ENCODE assay signal across 7 mouse cellular contexts in the genomic region with DNA sequence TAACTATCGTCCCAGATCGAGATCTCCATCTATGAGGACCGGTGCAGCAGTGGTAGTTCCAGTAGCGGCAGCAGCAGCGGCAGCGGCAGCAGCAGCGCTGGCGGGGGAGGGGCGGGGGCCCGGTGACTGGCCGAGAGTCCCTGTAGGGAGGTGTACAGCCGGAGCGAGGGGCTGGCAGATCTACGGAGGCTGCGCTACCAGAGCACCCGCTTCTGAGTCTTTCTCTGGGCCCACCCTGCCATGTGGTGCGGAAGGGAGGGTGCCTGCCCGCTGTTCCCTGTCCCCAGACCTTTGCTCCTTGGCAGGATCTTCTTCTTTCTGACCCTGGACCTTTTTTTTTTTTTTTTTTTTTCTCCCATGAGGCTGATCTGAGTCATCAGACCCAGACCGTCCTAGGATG. TPM values are rescaled to one million over a fixed set of nuclear protein-coding genes. Genes with fewer than 3 reads are reported as not detected.
DNase-seq lines count a peak whose midpoint lies in the region; ATAC-seq and TF ChIP-seq lines count a peak whose summit lies in the region.

No protein-coding gene starts in this region.

- 2% methylated on average over 18 of the region's 19 CpGs for WGBS in forebrain, embryonic 14.5 days
- WGBS in kidney, adult 2 months: 2% methylated on average over 19 of the region's 19 CpGs
- under 1% methylated on average over 17 of the region's 19 CpGs for WGBS in midbrain, embryonic 13.5 days

- H3K9me3 ChIP-seq in ES-Bruce4 (replicated peaks; ENCODE audit: control insufficient read depth, insufficient read depth, low read length, poor library complexity, severe bottlenecking): no peaks in the 10 kb centered on the region
- H3K9me3 ChIP-seq in forebrain, embryonic 14.5 days (replicated peaks; ENCODE audit: control insufficient read depth, low read length): no peaks in the 10 kb centered on the region
- H3K9me3 ChIP-seq in midbrain, embryonic 13.5 days: no peaks in the 10 kb centered on the region

- intact Hi-C loops in left cerebral cortex, postnatal 36 days (cut with DNase I): no loop called here

- TF ChIP-seq EP300 in ES-Bruce4 (IDR thresholded peaks at IDR 0.05; ENCODE audit: insufficient read depth, low read depth, low read length): no peak

- peak; percentile 62; the same call in 1 of the 2 replicates for ATAC-seq in forebrain, embryonic 14.5 days
- peak; percentile 57 for ATAC-seq in midbrain, embryonic 13.5 days

- TF ChIP-seq CTCF in ES-Bruce4 (IDR thresholded peaks at IDR 0.05; ENCODE audit: low read depth, low read length): no peak
- TF ChIP-seq CTCF in kidney, adult 2 months (conservative IDR thresholded peaks at IDR 0.05; ENCODE audit: insufficient read depth, insufficient read length, low read depth, low read length): no peak

- peak overlapping the region; percentile 41 for H3K4me2 ChIP-seq in forebrain, embryonic 14.5 days (ENCODE audit: low read length)
- H3K4me2 ChIP-seq in midbrain, embryonic 13.5 days (replicated peaks): peak overlapping the region; percentile 58

- H3K27ac ChIP-seq in ES-Bruce4 (ENCODE audit: insufficient read depth, low read length): no peak overlapping the region
- no peak overlapping the region for H3K27ac ChIP-seq in forebrain, embryonic 14.5 days (ENCODE audit: low read depth, low read length)
- H3K27ac ChIP-seq in kidney, adult 2 months (ENCODE audit: insufficient read depth, low read depth, low read length): no peak overlapping the region
- H3K27ac ChIP-seq in midbrain, embryonic 13.5 days: no peak overlapping the region

- DNase-seq in adrenal gland, adult 18-20 months (ENCODE audit: low spot score in 2 of 2): peak; percentile 44 to 62
- DNase-seq in forebrain, embryonic 14.5 days (ENCODE audit: low spot score): peak; percentile 47
- DNase-seq in kidney, adult 2 months: peak; percentile 74
- DNase-seq in left cerebral cortex, postnatal 36 days (ENCODE audit: low spot score in 2 of 2): no peak
- no peak for DNase-seq in spleen, adult 18-20 months

- no peak for TF ChIP-seq POLR2A in ES-Bruce4 (IDR thresholded peaks at IDR 0.05; ENCODE audit: insufficient read depth, low read length)
- no peak for TF ChIP-seq POLR2A in kidney, adult 2 months (IDR thresholded peaks at IDR 0.05; ENCODE audit: low read depth, low read length)

- H3K9ac ChIP-seq in ES-Bruce4 (ENCODE audit: low read depth, poor library complexity, severe bottlenecking): peak overlapping the region; percentile 20
- peak overlapping the region; percentile 40 for H3K9ac ChIP-seq in forebrain, embryonic 14.5 days (ENCODE audit: low read length)
- peak overlapping the region; percentile 54 for H3K9ac ChIP-seq in midbrain, embryonic 13.5 days (replicated peaks)

- H3K27me3 ChIP-seq in ES-Bruce4 (ENCODE audit: control insufficient read depth, insufficient read depth, low read length, poor library complexity, severe bottlenecking): no peaks in the 10 kb centered on the region
- no peaks in the 10 kb centered on the region for H3K27me3 ChIP-seq in forebrain, embryonic 14.5 days (replicated peaks; ENCODE audit: control insufficient read depth, insufficient read depth, low read length)
- no peaks in the 10 kb centered on the region for H3K27me3 ChIP-seq in kidney, adult 2 months (replicated peaks; ENCODE audit: control insufficient read depth, insufficient read depth, low read length)
- peaks cover 11% of the 10 kb centered on the region for H3K27me3 ChIP-seq in midbrain, embryonic 13.5 days

- H3K4me1 ChIP-seq in ES-Bruce4 (ENCODE audit: control insufficient read depth, insufficient read depth, low read length): peaks cover 3% of the 10 kb centered on the region
- H3K4me1 ChIP-seq in forebrain, embryonic 14.5 days (ENCODE audit: control insufficient read depth, insufficient read depth, low read length): no peaks in the 10 kb centered on the region
- no peaks in the 10 kb centered on the region for H3K4me1 ChIP-seq in kidney, adult 2 months (ENCODE audit: control insufficient read depth, insufficient read depth, low read length)
- peaks cover 9% of the 10 kb centered on the region for H3K4me1 ChIP-seq in midbrain, embryonic 13.5 days (replicated peaks)

- H3K4me3 ChIP-seq in ES-Bruce4 (ENCODE audit: low read depth, low read length): no peak overlapping the region
- H3K4me3 ChIP-seq in forebrain, embryonic 14.5 days (ENCODE audit: low read depth, low read length): no peak overlapping the region
- H3K4me3 ChIP-seq in kidney, adult 2 months (ENCODE audit: insufficient read depth, low read depth, low read length): no peak overlapping the region; the same call in 1 of the 2 replicates
- peak overlapping the region; percentile 25 for H3K4me3 ChIP-seq in midbrain, embryonic 13.5 days (replicated peaks)

- H3K36me3 ChIP-seq in ES-Bruce4 (ENCODE audit: control insufficient read depth, insufficient read depth, low read length, poor library complexity, severe bottlenecking): no peaks in the 10 kb centered on the region
- no peaks in the 10 kb centered on the region for H3K36me3 ChIP-seq in forebrain, embryonic 14.5 days (ENCODE audit: control insufficient read depth, insufficient read depth, low read length)
- H3K36me3 ChIP-seq in kidney, adult 2 months (ENCODE audit: control insufficient read depth, insufficient read depth, low read length): no peaks in the 10 kb centered on the region
- peaks cover 23% of the 10 kb centered on the region for H3K36me3 ChIP-seq in midbrain, embryonic 13.5 days

RNA-seq across cellular contexts. Expression of a gene that starts 21.0 kb away (rescaled TPM):
- polyA plus RNA-seq in ES-Bruce4 (2011; ENCODE audit: insufficient read depth, insufficient read length, low read depth, missing spikeins): not detected in 2 replicates
- 1 to 10 TPM in 1 of 2 experiments, under 1 TPM in 1; 0.93 to 2.5 TPM for total RNA-seq in adrenal gland, adult 18-20 months (2021)
- polyA plus RNA-seq in forebrain, embryonic 14.5 days (2014; fragmentation: Nextera tagmentation; extraction: Ambion mirVana): 13.8 and 18.6 TPM in 2 replicates
- 0.14 and 0.20 TPM in 2 replicates for polyA plus RNA-seq in kidney, adult 2 months (2012; rRNA removed)
- polyA plus RNA-seq in midbrain, embryonic 13.5 days (2015; fragmentation: Nextera tagmentation; extraction: Ambion mirVana): 26.3 and 27.5 TPM in 2 replicates
- 100 to 1,000 TPM; 122 to 150 TPM for total RNA-seq in left cerebral cortex, postnatal 36 days (2021)

Comparison
In these comparisons a context has a peak if more than half of its experiments do, and no peak if none do; other contexts are left out.
1. DNase-seq: peak in adrenal gland, adult 18-20 months (2 of 2), forebrain, embryonic 14.5 days (single experiment) and kidney, adult 2 months (single experiment); none in left cerebral cortex, postnatal 36 days (0 of 2) and spleen, adult 18-20 months (0 of 2).
2. RNA of a gene that starts 21.0 kb away (polyA plus RNA-seq): 26.3 to 27.5 TPM in midbrain, embryonic 13.5 days and 13.8 to 18.6 TPM in forebrain, embryonic 14.5 days; 0.14 to 0.20 TPM in kidney, adult 2 months and not detected in ES-Bruce4; every median in the first group is over 10 times any median in the second.
3. Peak in every context shown above with its lines, with median percentiles within 50 percentile points of each other: H3K9ac ChIP-seq.